Mouse (Mus musculus): ENCODE data around the gene Zfp688.

GRCm38 (mm10) chr7:127425911-127426310, 4.0 kb upstream of the Zfp688 start:
- TF ChIP-seq POLR2A (IDR thresholded peaks at IDR 0.05; ENCODE audit: borderline replicate concordance, low read depth, low read length) (no peak), CTCF (IDR thresholded peaks at IDR 0.05; ENCODE audit: low read depth, low read length) (no peak)

Data from bone marrow macrophage, adult 2 months (primary cell).